Mouse (Mus musculus): ENCODE measurements around the gene Onecut1.

Gene Onecut1

GRCm38 (mm10) chr9:74860461-74860860 is 1.3 kb upstream of the Onecut1 start:
- DNase-seq (ENCODE audit: low read depth, low spot score), result no peak

- no peak for DNase-seq (ENCODE audit: low read depth, low spot score)
Observed at GRCm38 (mm10) chr9:74862096-74862780, 517 bp downstream of the Onecut1 start.

GRCm38 (mm10) chr9:74862783-74863654 is 1.3 kb downstream of the Onecut1 start:
- DNase-seq (ENCODE audit: low read depth, low spot score), result no peak

GRCm38 (mm10) chr9:74863655-74864443 is 2.1 kb downstream of the Onecut1 start:
- DNase-seq (ENCODE audit: low read depth, low spot score), result no peak

- DNase-seq (ENCODE audit: low read depth, low spot score), result no peak
Observed at GRCm38 (mm10) chr9:74864471-74864870, 2.8 kb downstream of the Onecut1 start.

- DNase-seq (ENCODE audit: low read depth, low spot score), result no peak
Observed at GRCm38 (mm10) chr9:74866596-74867313, 5.0 kb downstream of the Onecut1 start.

- peak; percentile 30 for DNase-seq (ENCODE audit: low read depth, low spot score)
Observed at GRCm38 (mm10) chr9:74867641-74868205, 6.0 kb downstream of the Onecut1 start.

GRCm38 (mm10) chr9:74868336-74868950 is 6.7 kb downstream of the Onecut1 start:
- no peak for DNase-seq (ENCODE audit: low read depth, low spot score)

GRCm38 (mm10) chr9:74870960-74871688 is 9.4 kb downstream of the Onecut1 start:
- DNase-seq (ENCODE audit: low read depth, low spot score), result peak; percentile 79

GRCm38 (mm10) chr9:74876328-74876727 is 14.6 kb downstream of the Onecut1 start:
- peak; percentile 15 for DNase-seq (ENCODE audit: low read depth, low spot score)

- no peak for DNase-seq (ENCODE audit: low read depth, low spot score)
Observed at GRCm38 (mm10) chr9:74877709-74878108, 16.0 kb downstream of the Onecut1 start.

- no peak for DNase-seq (ENCODE audit: low read depth, low spot score)
Observed at GRCm38 (mm10) chr9:74887866-74888265, 26.1 kb downstream of the Onecut1 start.

- no peak for DNase-seq (ENCODE audit: low read depth, low spot score)
Observed at GRCm38 (mm10) chr9:74896742-74897141, 35.0 kb downstream of the Onecut1 start.

- DNase-seq (ENCODE audit: low read depth, low spot score), result no peak
Observed at GRCm38 (mm10) chr9:74897375-74897982, 35.8 kb downstream of the Onecut1 start.

GRCm38 (mm10) chr9:74900141-74900540 is 38.4 kb downstream of the Onecut1 start:
- no peak for DNase-seq (ENCODE audit: low read depth, low spot score)

- DNase-seq (ENCODE audit: low read depth, low spot score), result peak; percentile 76
Observed at GRCm38 (mm10) chr9:74904866-74905508, 43.3 kb downstream of the Onecut1 start.

GRCm38 (mm10) chr9:74906951-74907350 is 45.2 kb downstream of the Onecut1 start:
- no peak for DNase-seq (ENCODE audit: low read depth, low spot score)

- no peak for DNase-seq (ENCODE audit: low read depth, low spot score)
Observed at GRCm38 (mm10) chr9:74909245-74909644, 47.5 kb downstream of the Onecut1 start.

- peak; percentile 62 for DNase-seq (ENCODE audit: low read depth, low spot score)
Observed at GRCm38 (mm10) chr9:74910226-74910759, 48.6 kb downstream of the Onecut1 start.

All from A20 (cell line).